Mouse (Mus musculus) spleen, postnatal 14 days (tissue): ENCODE results near the gene Atp1b3.
"Not testable (repeated sequence)": the region's sequence is repeated elsewhere in the genome, so short reads cannot be mapped to it uniquely, and the experiment has no call there.

Experiments
- DNase-seq, 2 experiments: peaks; one replicate each; pipeline ENCODE4 v3.0.0; 2021 to 2022; ENCODE audit warnings: low spot score in 2 of 2

The Atp1b3 gene

GRCm38 (mm10) chr9:96365271-96365872 is 1.1 kb upstream of the Atp1b3 start:
- DNase-seq = no peak

- DNase-seq = peak; percentile 52 to 62
Measured at GRCm38 (mm10) chr9:96363581-96364140, 581 bp downstream of the Atp1b3 start.

GRCm38 (mm10) chr9:96360056-96360455 is 4.2 kb downstream of the Atp1b3 start:
- DNase-seq = no peak

DNA sequence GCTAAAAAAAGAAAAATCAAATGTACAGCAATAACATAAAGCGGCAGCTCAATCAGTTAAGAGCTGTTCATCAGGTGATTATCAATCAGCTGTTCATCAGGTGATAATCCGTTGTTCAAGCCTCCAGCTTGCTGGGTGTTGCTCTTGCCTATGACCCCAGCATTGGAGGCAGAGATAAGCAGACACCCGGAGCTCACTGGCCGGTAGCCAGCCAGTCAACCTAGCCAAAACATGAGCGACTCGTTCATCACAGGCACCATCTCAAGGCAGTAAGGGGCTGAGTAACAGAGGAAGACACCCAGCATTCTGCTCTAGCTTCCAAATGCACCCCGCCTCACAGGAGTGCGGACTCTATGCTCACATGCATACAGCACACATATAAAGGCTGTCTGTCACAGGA is 10.4 kb downstream of the Atp1b3 start:
- DNase-seq = peak in 1 of 2 experiments; percentile 20

DNA sequence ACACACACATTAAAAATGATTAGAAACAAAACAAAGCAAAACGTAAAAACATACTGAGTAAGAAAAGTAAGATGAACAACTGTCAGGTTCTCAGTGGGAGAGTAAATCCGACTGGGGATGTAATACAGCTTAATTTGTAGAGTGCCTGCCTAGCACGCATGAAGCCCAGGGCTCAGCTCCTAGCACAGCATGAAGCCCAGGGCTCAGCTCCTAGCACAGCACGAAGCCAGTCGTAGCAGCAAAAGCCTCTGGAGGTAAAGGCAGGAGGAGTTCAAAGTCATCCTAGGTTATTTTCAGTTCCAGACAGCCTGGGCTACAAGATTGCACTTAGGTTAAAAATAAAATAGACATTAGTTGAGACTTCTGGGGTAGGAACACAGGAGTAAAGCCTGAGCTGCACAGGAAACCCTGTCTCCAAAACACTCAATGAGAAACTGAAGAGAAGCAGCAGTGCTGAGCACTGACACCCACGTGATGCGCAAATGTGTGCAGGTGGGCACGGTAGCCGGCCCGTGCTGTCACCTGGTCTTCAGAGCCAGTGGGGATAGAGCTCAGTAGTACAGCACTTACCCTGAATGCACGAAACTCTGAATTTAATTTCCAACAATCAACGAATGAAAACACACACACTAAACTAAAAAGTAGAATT is 11.0 kb downstream of the Atp1b3 start:
- DNase-seq = no peak

DNA sequence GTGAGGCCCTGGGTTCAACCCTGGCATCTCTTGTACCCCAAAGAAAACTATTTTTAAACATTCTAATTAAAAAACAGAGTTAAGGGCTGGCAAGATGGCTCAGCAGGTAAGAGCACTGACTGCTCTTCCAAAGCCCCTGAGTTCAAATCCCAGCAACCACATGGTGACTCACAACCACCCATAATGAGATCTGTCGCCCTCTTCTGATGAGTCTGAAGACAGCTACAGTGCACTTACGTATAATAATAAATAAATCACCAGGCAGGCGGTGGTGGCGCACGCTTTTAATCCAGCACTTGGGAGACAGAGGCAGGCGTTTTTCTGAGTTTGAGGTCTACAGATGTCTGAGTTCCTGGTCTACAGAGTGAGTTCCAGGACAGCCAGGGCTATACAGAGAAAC is 12.5 kb downstream of the Atp1b3 start:
- not testable (repeated sequence) for DNase-seq

DNA sequence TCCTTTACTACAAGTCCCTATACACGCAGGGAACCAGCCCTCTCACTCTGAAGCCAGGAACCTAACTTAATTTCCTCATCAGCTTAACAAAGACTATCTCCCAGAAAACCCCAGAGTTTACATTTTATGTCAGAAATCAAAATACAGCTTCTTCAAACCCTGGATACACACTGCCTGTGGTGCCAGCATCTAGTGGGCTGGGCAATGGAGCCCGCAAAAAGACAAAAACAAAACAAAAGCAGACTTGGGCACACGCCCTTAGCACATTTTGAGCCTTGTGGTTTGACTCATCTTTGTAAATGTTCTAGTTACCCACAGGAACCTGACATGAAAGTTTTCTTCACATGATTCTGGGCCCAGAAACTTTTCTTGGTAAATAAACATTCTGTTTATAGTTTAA is 13.8 kb downstream of the Atp1b3 start:
- DNase-seq = no peak

GRCm38 (mm10) chr9:96350010-96350409 is 14.2 kb downstream of the Atp1b3 start:
- DNase-seq = peak in 1 of 2 experiments; percentile 46

DNA sequence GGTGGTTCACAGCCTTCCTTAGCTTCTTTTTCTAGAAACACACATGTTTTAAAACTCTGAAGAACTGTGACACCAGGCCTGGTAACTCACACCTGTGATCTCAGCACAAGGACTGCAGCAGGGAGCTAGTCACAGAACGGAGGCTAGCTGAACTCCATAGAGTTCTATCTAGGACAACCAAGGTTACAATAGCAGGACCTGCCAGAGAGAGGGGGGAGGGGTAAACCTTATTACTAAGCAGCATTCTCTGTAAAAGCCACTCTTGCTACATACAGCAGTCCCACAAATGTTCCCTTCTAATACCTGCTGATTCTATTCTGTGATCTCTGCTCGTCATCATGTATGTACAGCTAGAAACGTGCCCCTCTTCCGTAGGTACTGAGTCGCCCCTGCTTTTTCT is 15.4 kb downstream of the Atp1b3 start:
- no peak for DNase-seq

GRCm38 (mm10) chr9:96345750-96346149 is 18.5 kb downstream of the Atp1b3 start:
- DNase-seq = no peak

GRCm38 (mm10) chr9:96331146-96331545 is 33.1 kb downstream of the Atp1b3 start:
- DNase-seq = no peak

DNA sequence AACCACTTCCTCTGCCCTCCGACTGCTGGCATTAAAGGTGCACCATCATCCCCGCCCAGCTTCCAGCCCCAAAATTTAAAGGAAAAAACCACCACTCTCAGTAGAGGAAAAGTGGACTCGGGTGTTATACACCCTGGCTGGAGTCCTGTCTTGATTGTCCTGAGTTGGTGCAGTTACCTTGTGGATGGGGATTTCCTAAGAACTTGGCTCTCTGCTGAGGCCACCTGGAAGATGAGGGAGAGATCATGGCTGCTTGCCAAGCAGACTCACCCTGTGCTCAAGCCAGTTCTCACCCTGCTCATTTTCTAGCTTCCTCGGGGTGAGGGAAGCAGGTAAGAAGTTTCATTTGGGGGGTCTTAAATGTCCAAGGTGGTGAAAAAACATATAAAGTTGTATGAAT is 36.0 kb downstream of the Atp1b3 start:
- DNase-seq = no peak

GRCm38 (mm10) chr9:96326496-96326923 is 37.7 kb downstream of the Atp1b3 start:
- DNase-seq = no peak

GRCm38 (mm10) chr9:96324502-96324901 is 39.7 kb downstream of the Atp1b3 start:
- no peak for DNase-seq

DNA sequence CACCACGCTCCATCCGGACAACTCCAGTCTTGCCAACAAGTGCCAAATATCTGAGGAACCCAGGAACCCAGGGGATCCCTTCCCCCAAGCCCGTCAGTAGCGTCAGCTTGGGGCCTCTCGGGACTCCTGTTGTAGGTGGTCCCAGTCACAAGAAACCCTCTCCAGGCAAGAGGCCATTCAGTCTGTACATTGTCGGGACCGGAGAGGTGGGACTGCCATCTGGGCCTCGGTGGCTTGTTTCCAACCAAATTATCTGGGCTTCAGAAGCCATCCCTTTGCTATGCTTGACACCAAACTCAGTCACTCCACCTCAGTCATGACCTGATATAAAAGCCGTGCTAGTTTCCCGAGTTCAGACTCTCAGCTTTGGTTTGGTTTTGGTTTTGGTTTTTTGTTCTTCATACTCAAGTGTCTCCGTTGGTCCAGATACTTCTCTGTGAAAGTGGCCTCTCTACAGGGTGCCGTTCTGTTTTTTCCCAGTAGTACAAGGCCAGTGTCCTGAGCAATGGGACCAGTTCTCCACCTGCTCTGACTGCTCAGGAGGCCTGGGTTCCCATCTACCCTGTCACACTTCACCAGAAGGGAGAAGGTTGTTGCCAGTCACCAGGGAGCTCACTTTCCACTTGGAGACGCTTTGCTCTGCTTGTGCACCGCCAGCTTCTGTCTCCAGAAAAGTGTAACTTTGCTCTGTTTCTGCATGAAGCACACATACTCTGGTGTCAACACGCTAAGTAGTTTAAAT is 41.7 kb downstream of the Atp1b3 start:
- no peak for DNase-seq

DNA sequence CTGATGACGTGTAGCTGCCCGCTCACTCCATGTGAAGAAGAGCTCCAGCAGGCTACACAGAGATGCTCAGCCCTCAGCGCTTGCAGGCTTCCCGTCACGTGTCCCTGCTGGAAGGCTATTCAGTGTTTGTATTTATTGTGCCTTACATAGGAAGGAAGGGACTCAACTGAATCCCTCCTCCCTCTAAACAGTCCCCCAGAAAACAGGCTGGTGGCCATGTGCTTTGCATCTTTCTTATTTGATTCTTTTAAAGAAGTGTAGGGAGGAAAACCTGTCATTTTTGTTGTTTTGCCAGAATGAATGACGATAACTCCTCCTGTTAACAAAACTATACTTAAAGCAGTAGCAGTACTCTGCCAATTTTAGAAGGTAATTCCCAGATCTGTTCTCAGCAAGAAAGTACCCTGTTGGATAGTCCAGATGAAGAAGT is 43.7 kb downstream of the Atp1b3 start:
- DNase-seq = no peak

GRCm38 (mm10) chr9:96319333-96319732 is 44.9 kb downstream of the Atp1b3 start:
- no peak for DNase-seq

GRCm38 (mm10) chr9:96312074-96312473 is 52.2 kb downstream of the Atp1b3 start:
- DNase-seq = no peak

DNA sequence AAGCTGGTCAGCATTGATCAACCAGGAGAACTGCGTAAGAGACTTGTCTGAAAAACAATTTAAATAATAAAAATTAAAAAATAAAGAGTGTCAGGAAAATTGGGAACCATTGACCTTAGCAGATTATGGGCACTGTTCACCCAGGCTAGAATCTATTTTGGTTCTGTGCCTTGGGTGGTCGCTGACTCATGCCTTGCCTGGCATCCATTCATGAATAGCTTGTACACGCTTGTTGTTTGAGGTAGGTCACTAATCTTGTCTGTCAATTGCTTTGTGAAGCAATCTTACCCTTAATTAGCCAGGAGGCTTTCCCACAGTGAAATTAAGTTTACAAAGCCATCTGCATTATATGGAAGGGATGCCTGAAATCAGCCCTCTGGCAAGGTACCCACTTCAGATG is 55.4 kb downstream of the Atp1b3 start:
- DNase-seq = no peak

GRCm38 (mm10) chr9:96299324-96300008 is 64.8 kb downstream of the Atp1b3 start:
- no peak for DNase-seq

DNA sequence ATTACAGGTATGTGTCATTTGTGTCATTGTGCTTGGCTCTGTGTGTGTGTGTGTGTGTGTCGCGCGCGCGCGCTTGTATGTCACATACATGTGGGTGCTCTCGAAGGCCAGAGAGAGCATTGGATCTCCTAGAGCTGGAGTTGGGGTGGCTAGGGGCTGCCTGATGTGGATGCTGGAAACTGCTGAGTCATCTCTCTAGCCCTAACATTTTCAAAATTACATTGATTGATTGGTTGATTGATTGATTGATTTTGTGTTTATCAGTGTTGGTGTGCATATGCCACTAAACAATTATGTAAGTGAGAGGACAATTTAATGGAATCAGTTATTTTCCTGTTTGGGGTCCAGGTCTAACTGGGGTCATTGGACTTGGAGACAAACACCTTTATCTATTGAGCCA is 72.1 kb downstream of the Atp1b3 start:
- no peak for DNase-seq

DNA sequence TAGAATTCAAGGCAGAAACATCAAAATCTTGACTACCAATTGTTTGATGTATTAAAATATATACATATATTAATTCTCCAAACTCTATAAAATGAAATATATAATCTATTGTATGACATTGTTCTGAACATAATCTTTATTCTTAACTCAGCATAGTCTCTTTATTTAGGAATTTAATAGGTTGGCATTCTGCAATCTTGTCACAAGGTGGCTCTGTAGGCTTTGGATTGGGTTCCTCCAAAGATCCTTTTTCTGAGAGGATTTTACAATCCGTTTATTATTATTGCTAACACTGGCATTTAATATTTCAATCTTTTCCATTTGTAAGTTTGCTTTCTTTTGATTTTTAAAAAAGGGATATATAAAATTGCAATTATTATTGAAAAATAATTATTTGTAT is 79.3 kb downstream of the Atp1b3 start:
- DNase-seq = no peak
